ENCODE assay signal across 8 mouse cellular contexts in genomic region chr7:137321141-137321813, GRCm38 (mm10). TPM values are rescaled to one million over a fixed set of nuclear protein-coding genes. Genes with fewer than 3 reads are reported as not detected.
A peak's percentile ranks its signal among the peaks of the same experiment; 100 is the strongest.
DNase-seq lines count a peak whose midpoint lies in the region; ATAC-seq and TF ChIP-seq lines count a peak whose summit lies in the region.

No protein-coding gene starts in this region.

- H3K4me1 ChIP-seq in forebrain, postnatal 0 days (ENCODE audit: insufficient read depth) = no peaks in the 10 kb centered on the region
- peaks cover 51% of the 10 kb centered on the region for H3K4me1 ChIP-seq in hindbrain, embryonic 15.5 days (replicated peaks)
- peaks cover 26% of the 10 kb centered on the region for H3K4me1 ChIP-seq in lung, embryonic 15.5 days

- H3K9ac ChIP-seq in forebrain, postnatal 0 days = no peak overlapping the region
- H3K9ac ChIP-seq in hindbrain, embryonic 15.5 days = peak overlapping the region; percentile 8
- H3K9ac ChIP-seq in lung, embryonic 15.5 days = no peak overlapping the region

- peak overlapping the region; percentile 45 for H3K4me2 ChIP-seq in forebrain, postnatal 0 days (ENCODE audit: low read depth)
- H3K4me2 ChIP-seq in hindbrain, embryonic 15.5 days = peak overlapping the region; percentile 78
- H3K4me2 ChIP-seq in lung, embryonic 15.5 days = peak overlapping the region; percentile 62

- peaks cover 93% of the 10 kb centered on the region for H3K27me3 ChIP-seq in forebrain, postnatal 0 days (ENCODE audit: insufficient read depth, low read length)
- peaks cover 31% of the 10 kb centered on the region for H3K27me3 ChIP-seq in hindbrain, embryonic 15.5 days
- H3K27me3 ChIP-seq in lung, embryonic 15.5 days = peaks cover 97% of the 10 kb centered on the region

- no peak overlapping the region for H3K4me3 ChIP-seq in layer of hippocampus, adult 2 months
- H3K4me3 ChIP-seq in forebrain, postnatal 0 days (ENCODE audit: low read depth, low read length) = peak overlapping the region; percentile 9; the same call in 1 of the 2 replicates
- H3K4me3 ChIP-seq in hindbrain, embryonic 15.5 days = peak overlapping the region; percentile 57
- peak overlapping the region; percentile 21 for H3K4me3 ChIP-seq in lung, embryonic 15.5 days

- peak; percentile 78 for ATAC-seq in forebrain, postnatal 0 days
- peak; percentile 54; the same call in 1 of the 2 replicates for ATAC-seq in hindbrain, embryonic 15.5 days (ENCODE audit: low FRiP score, low read depth)
- ATAC-seq in lung, embryonic 15.5 days (ENCODE audit: borderline replicate concordance, extremely low read depth, low FRiP score, low TSS enrichment) = peak; percentile 51; the same call in 1 of the 2 replicates
- no peak for ATAC-seq in activated CD4-positive, CD25-positive, alpha-beta regulatory T cell, adult 4 months

- TF ChIP-seq CTCF in layer of hippocampus, adult 2 months (conservative IDR thresholded peaks at IDR 0.05) = peak; percentile 82
- TF ChIP-seq CTCF in forebrain, postnatal 0 days (IDR thresholded peaks at IDR 0.05; ENCODE audit: low read depth) = peak; percentile 67

- peak in 1 of 2 experiments; percentile 32 for DNase-seq in layer of hippocampus, adult 2 months (ENCODE audit: low spot score in 2 of 2)
- no peak for DNase-seq in layer of hippocampus, adult 11-12 months (ENCODE audit: low spot score)
- peak; percentile 78 for DNase-seq in adrenal gland, postnatal 14 days
- DNase-seq in forebrain, postnatal 0 days = peak; percentile 68
- peak; percentile 88 for DNase-seq in retina, embryonic 14.5 days (ENCODE audit: low spot score)

- 1% methylated on average over 52 of the region's 52 CpGs for WGBS in forebrain, postnatal 0 days
- WGBS in hindbrain, embryonic 15.5 days = under 1% methylated on average over 52 of the region's 52 CpGs
- WGBS in lung, embryonic 15.5 days = under 1% methylated on average over 52 of the region's 52 CpGs

- no peaks in the 10 kb centered on the region for H3K9me3 ChIP-seq in forebrain, postnatal 0 days (ENCODE audit: low read length)
- no peaks in the 10 kb centered on the region for H3K9me3 ChIP-seq in hindbrain, embryonic 15.5 days
- H3K9me3 ChIP-seq in lung, embryonic 15.5 days = no peaks in the 10 kb centered on the region

- no peaks in the 10 kb centered on the region for H3K36me3 ChIP-seq in forebrain, postnatal 0 days (ENCODE audit: insufficient read depth)
- no peaks in the 10 kb centered on the region for H3K36me3 ChIP-seq in hindbrain, embryonic 15.5 days
- no peaks in the 10 kb centered on the region for H3K36me3 ChIP-seq in lung, embryonic 15.5 days

- no peak overlapping the region for H3K27ac ChIP-seq in layer of hippocampus, adult 2 months
- H3K27ac ChIP-seq in forebrain, postnatal 0 days (ENCODE audit: low read depth, low read length) = no peak overlapping the region
- H3K27ac ChIP-seq in hindbrain, embryonic 15.5 days (replicated peaks) = peak overlapping the region; percentile 34
- no peak overlapping the region for H3K27ac ChIP-seq in lung, embryonic 15.5 days

RNA-seq across cellular contexts. Expression of gene Ebf3, which starts 7.0 kb away (rescaled TPM):
- total RNA-seq in layer of hippocampus, adult 2 months (2021) = 1 to 10 TPM in 1 of 2 experiments, under 1 TPM in 1; 0.66 to 1.3 TPM
- 12.6 and 13.1 TPM in 2 replicates for total RNA-seq in adrenal gland, postnatal 14 days (2021)
- 5.8 and 14.0 TPM in 2 replicates for total RNA-seq in forebrain, postnatal 0 days (2014; rRNA removed)
- polyA plus RNA-seq in forebrain, postnatal 0 days (2015; fragmentation: Nextera tagmentation; extraction: Ambion mirVana) = 0.39 and 0.67 TPM in 2 replicates
- polyA plus RNA-seq in hindbrain, embryonic 15.5 days (2015; fragmentation: Nextera tagmentation; extraction: Ambion mirVana) = 18.0 and 18.5 TPM in 2 replicates
- 0.12 and 0.28 TPM in 2 replicates for polyA plus RNA-seq in lung, embryonic 15.5 days (2015; fragmentation: Nextera tagmentation; extraction: Ambion mirVana)
- polyA plus RNA-seq in activated CD4-positive, CD25-positive, alpha-beta regulatory T cell, adult 4 months (2017; shearing (Covaris generic)) = not detected

Comparison
In these comparisons a context has a peak if more than half of its experiments do, and no peak if none do; other contexts are left out.
1. RNA of gene Ebf3, which starts 7.0 kb away (polyA plus RNA-seq): 18.0 to 18.5 TPM in hindbrain, embryonic 15.5 days; 0.39 to 0.67 TPM in forebrain, postnatal 0 days, 0.12 to 0.28 TPM in lung, embryonic 15.5 days and not detected in activated CD4-positive, CD25-positive, alpha-beta regulatory T cell, adult 4 months; every median in the first group is over 10 times any median in the second.
2. Peak in every context shown above with its lines, with median percentiles within 50 percentile points of each other: H3K4me2 ChIP-seq.